Mouse (Mus musculus): ENCODE results near the gene Boc.

DNA sequence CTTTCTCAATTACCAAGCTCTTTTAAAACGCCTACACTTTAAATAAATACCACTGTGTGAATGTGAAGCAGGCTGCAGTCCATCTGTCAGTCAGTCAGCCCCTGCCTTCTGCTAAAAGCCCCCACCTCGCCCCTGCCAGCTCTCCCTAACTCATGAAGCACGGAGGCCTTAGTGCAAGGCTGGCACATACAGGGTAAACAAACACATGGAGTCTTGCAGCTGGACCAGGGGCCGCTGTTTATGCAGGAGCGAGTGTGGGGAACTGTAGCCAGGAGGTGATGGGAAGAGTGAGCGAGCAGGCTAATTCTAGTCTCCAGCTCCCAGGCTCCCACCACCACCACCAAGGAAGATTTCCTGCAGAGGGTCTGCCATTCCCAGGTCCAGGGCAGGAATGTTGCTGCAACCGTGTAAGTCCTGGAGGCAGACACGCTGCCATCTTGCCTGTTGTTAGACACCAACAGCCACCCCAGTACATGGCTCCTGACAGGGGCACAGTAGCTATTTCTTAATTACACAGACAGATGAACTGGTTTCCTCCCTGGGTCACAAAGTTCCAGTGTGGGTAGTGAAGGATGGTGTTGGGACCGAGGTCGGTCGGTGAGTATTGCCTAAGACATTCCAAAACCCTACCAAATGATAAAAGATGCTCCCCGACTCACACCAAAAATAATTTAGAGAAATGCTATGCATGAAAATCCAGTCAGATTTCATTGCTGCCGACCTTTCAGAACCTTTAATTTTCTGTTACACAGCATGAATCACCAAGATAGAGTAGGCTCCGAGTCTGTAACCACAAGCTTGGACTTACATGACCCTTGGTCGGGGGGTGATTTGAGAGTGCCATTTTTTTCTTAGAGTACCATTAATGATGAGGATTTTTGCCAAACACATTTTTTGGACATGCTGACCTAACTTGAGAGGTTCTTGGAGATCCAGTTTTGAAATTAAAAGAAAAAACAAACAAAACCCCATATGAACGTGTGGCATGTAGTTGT is 20.0 kb downstream of the Boc start:
- TF ChIP-seq TAL1 (IDR thresholded peaks at IDR 0.05; ENCODE audit: low read length): no peak
- TF ChIP-seq GATA1 (IDR thresholded peaks at IDR 0.05; ENCODE audit: low read length): no peak
